Mouse (Mus musculus) cerebellum, adult 9-11 months (tissue): ENCODE results near the gene Rdm1.

Experiments
- DNase-seq: peaks from one replicate; pipeline ENCODE4 v3.0.0; 2022

The Rdm1 gene

DNA sequence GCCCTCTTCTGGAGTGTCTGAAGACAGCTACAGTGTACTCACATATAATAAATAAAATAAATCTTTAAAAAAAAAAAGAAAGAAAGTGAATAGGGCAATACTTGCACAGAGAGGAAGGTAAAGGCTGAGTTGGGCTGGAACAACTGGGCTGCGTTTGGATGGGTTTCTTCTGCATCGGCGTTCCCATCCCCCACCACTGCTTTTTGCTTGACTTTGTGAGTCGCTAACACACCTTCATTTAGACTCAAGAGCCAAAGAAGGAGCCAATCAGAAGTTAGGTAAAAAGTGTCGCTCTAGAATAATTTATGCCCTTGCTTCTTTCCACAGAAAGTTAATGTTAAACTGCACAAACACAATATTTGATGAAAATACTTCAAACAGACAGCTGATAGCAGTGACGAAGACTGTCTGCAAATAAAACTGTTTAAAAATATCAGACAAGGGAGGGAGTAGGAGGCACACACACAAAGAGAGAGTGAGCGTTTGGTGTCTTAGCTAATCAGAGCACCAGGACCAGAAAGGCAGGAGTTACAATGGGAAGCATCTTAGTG, 55.5 kb downstream of the Rdm1 start:
- DNase-seq: no peak
